Mouse (Mus musculus) cerebellum, postnatal 10 days (tissue): Measurements from ENCODE around the gene Spata13.

Experiments
- DNase-seq, 2 experiments: peaks; one replicate each; pipeline ENCODE4 v3.0.0; 2021; ENCODE audit warnings: mixed read lengths in 2 of 2

Spata13 gene

GRCm38 (mm10) chr14:60682361-60683023, 48.7 kb downstream of the Spata13 start:
- peak; percentile 98 for DNase-seq

GRCm38 (mm10) chr14:60683989-60684388, 50.2 kb downstream of the Spata13 start:
- DNase-seq = peak in 1 of 2 experiments; percentile 34

- peak; percentile 33 to 39 for DNase-seq
These were observed 52.9 kb downstream of the Spata13 start for GRCm38 (mm10) chr14:60686733-60687132.

- DNase-seq = peak; percentile 53 to 58
These were observed 53.4 kb downstream of the Spata13 start for GRCm38 (mm10) chr14:60687241-60687640.

GRCm38 (mm10) chr14:60688509-60689205, 54.9 kb downstream of the Spata13 start:
- peak; percentile 89 to 90 for DNase-seq

- DNase-seq = no peak
These were observed 56.0 kb downstream of the Spata13 start for GRCm38 (mm10) chr14:60689768-60690167.

GRCm38 (mm10) chr14:60690631-60691030, 56.8 kb downstream of the Spata13 start:
- no peak for DNase-seq

- no peak for DNase-seq
These were observed 59.3 kb downstream of the Spata13 start for GRCm38 (mm10) chr14:60693122-60693536.

GRCm38 (mm10) chr14:60693666-60694065, 59.9 kb downstream of the Spata13 start:
- no peak for DNase-seq

GRCm38 (mm10) chr14:60694215-60694997, 60.6 kb downstream of the Spata13 start:
- peak; percentile 86 to 91 for DNase-seq

GRCm38 (mm10) chr14:60697351-60697750, 63.5 kb downstream of the Spata13 start:
- DNase-seq = no peak

- DNase-seq = peak; percentile 92 to 95
These were observed 65.2 kb downstream of the Spata13 start for GRCm38 (mm10) chr14:60698980-60699379.

GRCm38 (mm10) chr14:60702377-60703140, 68.8 kb downstream of the Spata13 start:
- peak in 1 of 2 experiments; percentile 68 for DNase-seq

- no peak for DNase-seq
These were observed 70.7 kb downstream of the Spata13 start for GRCm38 (mm10) chr14:60704510-60704909.

- DNase-seq = peak; percentile 83 to 86
These were observed 71.2 kb downstream of the Spata13 start for GRCm38 (mm10) chr14:60704961-60705360.

GRCm38 (mm10) chr14:60709192-60709591, 75.4 kb downstream of the Spata13 start:
- DNase-seq = no peak

- DNase-seq = no peak
These were observed 75.9 kb downstream of the Spata13 start for GRCm38 (mm10) chr14:60709749-60710148.

- DNase-seq = no peak
These were observed 77.4 kb downstream of the Spata13 start for GRCm38 (mm10) chr14:60711161-60711560.

GRCm38 (mm10) chr14:60711590-60712288, 77.9 kb downstream of the Spata13 start:
- DNase-seq = peak in 1 of 2 experiments; percentile 60

- DNase-seq = no peak
These were observed 78.6 kb downstream of the Spata13 start for GRCm38 (mm10) chr14:60712289-60712830.

- no peak for DNase-seq
These were observed 81.9 kb downstream of the Spata13 start for GRCm38 (mm10) chr14:60715686-60716085.

- DNase-seq = no peak
These were observed 87.5 kb downstream of the Spata13 start for GRCm38 (mm10) chr14:60721304-60721703.
